Mouse (Mus musculus): ENCODE data around the gene Nid2.
A peak's percentile ranks its signal among the peaks of the same experiment; 100 is the strongest.

Nid2 gene

GRCm38 (mm10) chr14:19744876-19745275 lies 6.2 kb upstream of the Nid2 start:
- no peak for DNase-seq (ENCODE audit: low read depth, low spot score)

GRCm38 (mm10) chr14:19746232-19746631 lies 4.8 kb upstream of the Nid2 start:
- no peak for DNase-seq (ENCODE audit: low read depth, low spot score)

- DNase-seq (ENCODE audit: low read depth, low spot score): no peak
These were observed 4.3 kb upstream of the Nid2 start for GRCm38 (mm10) chr14:19746731-19747130.

- DNase-seq (ENCODE audit: low read depth, low spot score): no peak
These were observed 1.3 kb upstream of the Nid2 start for GRCm38 (mm10) chr14:19749743-19750142.

GRCm38 (mm10) chr14:19750411-19751024 lies 547 bp upstream of the Nid2 start:
- DNase-seq (ENCODE audit: low read depth, low spot score): peak; percentile 33

GRCm38 (mm10) chr14:19752276-19752675 lies 1.2 kb downstream of the Nid2 start:
- no peak for DNase-seq (ENCODE audit: low read depth, low spot score)

GRCm38 (mm10) chr14:19759277-19760193 lies 8.5 kb downstream of the Nid2 start:
- no peak for DNase-seq (ENCODE audit: low read depth, low spot score)

- DNase-seq (ENCODE audit: low read depth, low spot score): no peak
These were observed 9.7 kb downstream of the Nid2 start for GRCm38 (mm10) chr14:19760721-19761120.

GRCm38 (mm10) chr14:19762014-19762413 lies 10.9 kb downstream of the Nid2 start:
- no peak for DNase-seq (ENCODE audit: low read depth, low spot score)

- no peak for DNase-seq (ENCODE audit: low read depth, low spot score)
These were observed 12.5 kb downstream of the Nid2 start for GRCm38 (mm10) chr14:19763527-19763926.

- DNase-seq (ENCODE audit: low read depth, low spot score): no peak
These were observed 13.3 kb downstream of the Nid2 start for GRCm38 (mm10) chr14:19764331-19764730.

- no peak for DNase-seq (ENCODE audit: low read depth, low spot score)
These were observed 14.7 kb downstream of the Nid2 start for GRCm38 (mm10) chr14:19765539-19766379.

- DNase-seq (ENCODE audit: low read depth, low spot score): no peak
These were observed 15.2 kb downstream of the Nid2 start for GRCm38 (mm10) chr14:19766380-19766649.

- DNase-seq (ENCODE audit: low read depth, low spot score): no peak
These were observed 17.6 kb downstream of the Nid2 start for GRCm38 (mm10) chr14:19768648-19769047.

- no peak for DNase-seq (ENCODE audit: low read depth, low spot score)
These were observed 18.6 kb downstream of the Nid2 start for GRCm38 (mm10) chr14:19769441-19770200.

GRCm38 (mm10) chr14:19771173-19771572 lies 20.1 kb downstream of the Nid2 start:
- no peak for DNase-seq (ENCODE audit: low read depth, low spot score)

GRCm38 (mm10) chr14:19774036-19774628 lies 23.1 kb downstream of the Nid2 start:
- no peak for DNase-seq (ENCODE audit: low read depth, low spot score)

GRCm38 (mm10) chr14:19775491-19775890 lies 24.4 kb downstream of the Nid2 start:
- DNase-seq (ENCODE audit: low read depth, low spot score): no peak

- DNase-seq (ENCODE audit: low read depth, low spot score): no peak
These were observed 25.1 kb downstream of the Nid2 start for GRCm38 (mm10) chr14:19776179-19776578.

GRCm38 (mm10) chr14:19776890-19777289 lies 25.8 kb downstream of the Nid2 start:
- peak; percentile 60 for DNase-seq (ENCODE audit: low read depth, low spot score)

- DNase-seq (ENCODE audit: low read depth, low spot score): no peak
These were observed 26.3 kb downstream of the Nid2 start for GRCm38 (mm10) chr14:19777365-19777764.

Measured in WW6 (cell line).